In genomic region chrX:20425140-20425838, GRCm38 (mm10) we compare ENCODE assay signal across 8 mouse cellular contexts. TPM values are rescaled to one million over a fixed set of nuclear protein-coding genes. Genes with fewer than 3 reads are reported as not detected.
DNase-seq lines count a peak whose midpoint lies in the region; ATAC-seq lines count a peak whose summit lies in the region.

Gene Jade3, plus strand, starts transcription at chrX:20425688.

- H3K36me3 ChIP-seq in forebrain, embryonic 16.5 days (ENCODE audit: control insufficient read depth, insufficient read depth): peaks cover 3% of the 10 kb centered on the region; the same call in 1 of the 2 replicates
- no peaks in the 10 kb centered on the region for H3K36me3 ChIP-seq in lung, embryonic 16.5 days (ENCODE audit: control insufficient read depth, insufficient read depth, low read length)

- DNase-seq in MEL-GATA-1-ER (ENCODE audit: extremely low read depth, low read depth): peak; percentile 85
- peak; percentile 63 to 75 for DNase-seq in cerebellum, adult 18-20 months
- DNase-seq in heart, postnatal 4 days: peak; percentile 81
- DNase-seq in layer of hippocampus, adult 9-11 months: peak; percentile 81
- peak; percentile 43 for DNase-seq in ovary, postnatal 10 days (ENCODE audit: low spot score)
- peak; percentile 87 for DNase-seq in thymus, postnatal 0 days (ENCODE audit: low spot score)

- peaks cover 7% of the 10 kb centered on the region for H3K4me1 ChIP-seq in forebrain, embryonic 16.5 days (replicated peaks; ENCODE audit: control insufficient read depth, insufficient read depth, low read length)
- H3K4me1 ChIP-seq in lung, embryonic 16.5 days (replicated peaks; ENCODE audit: control insufficient read depth, insufficient read depth, low read length): no peaks in the 10 kb centered on the region

- ATAC-seq in forebrain, embryonic 16.5 days: peak; percentile 95
- ATAC-seq in lung, embryonic 16.5 days (ENCODE audit: low read depth): peak; percentile 97

- 13% methylated on average over 36 of the region's 67 CpGs for WGBS in forebrain, embryonic 16.5 days
- WGBS in lung, embryonic 16.5 days: 20% methylated on average over 27 of the region's 67 CpGs

- H3K4me3 ChIP-seq in forebrain, embryonic 16.5 days (replicated peaks; ENCODE audit: low read length): peak within 1 kb of the TSS; percentile 69
- H3K4me3 ChIP-seq in lung, embryonic 16.5 days (ENCODE audit: low read length): peak within 1 kb of the TSS; percentile 65

- peak within 1 kb of the TSS; percentile 70 for H3K9ac ChIP-seq in forebrain, embryonic 16.5 days (replicated peaks; ENCODE audit: low read depth, low read length)
- peak within 1 kb of the TSS; percentile 74 for H3K9ac ChIP-seq in lung, embryonic 16.5 days (ENCODE audit: low read length)

- H3K27ac ChIP-seq in forebrain, embryonic 16.5 days (ENCODE audit: low read length): peak within 1 kb of the TSS; percentile 91
- H3K27ac ChIP-seq in lung, embryonic 16.5 days (ENCODE audit: low read length): peak within 1 kb of the TSS; percentile 72

- peak within 1 kb of the TSS; percentile 60 for H3K4me2 ChIP-seq in forebrain, embryonic 16.5 days (ENCODE audit: low read length)
- peak within 1 kb of the TSS; percentile 58 for H3K4me2 ChIP-seq in lung, embryonic 16.5 days (ENCODE audit: low read depth, low read length)

- H3K9me3 ChIP-seq in forebrain, embryonic 16.5 days (ENCODE audit: control insufficient read depth, low read length): no peaks in the 10 kb centered on the region
- no peaks in the 10 kb centered on the region for H3K9me3 ChIP-seq in lung, embryonic 16.5 days (ENCODE audit: control insufficient read depth, low read length)

- no peaks in the 10 kb centered on the region for H3K27me3 ChIP-seq in forebrain, embryonic 16.5 days (replicated peaks; ENCODE audit: control insufficient read depth, insufficient read depth, low read length)
- H3K27me3 ChIP-seq in lung, embryonic 16.5 days (ENCODE audit: control insufficient read depth, insufficient read depth, low read depth, low read length): no peaks in the 10 kb centered on the region

RNA-seq across cellular contexts. Expression of gene Jade3, which starts in this region (rescaled TPM):
- polyA plus RNA-seq in forebrain, embryonic 16.5 days (2015; fragmentation: Nextera tagmentation; extraction: Ambion mirVana): 7.3 and 8.3 TPM in 2 replicates
- 1 to 10 TPM; 5.4 to 6.7 TPM for total RNA-seq in heart, postnatal 4 days (2021)
- polyA plus RNA-seq in lung, embryonic 16.5 days (2015; fragmentation: Nextera tagmentation; extraction: Ambion mirVana): 12.1 and 12.9 TPM in 2 replicates
- polyA plus RNA-seq in thymus, postnatal 0 days (2015; fragmentation: Nextera tagmentation; extraction: Ambion mirVana): 5.5 and 6.3 TPM in 2 replicates

Comparison
In these comparisons a context has a peak if more than half of its experiments do, and no peak if none do; other contexts are left out.
1. Peak in every context shown above with its lines: DNase-seq, ATAC-seq, H3K4me3 ChIP-seq and H3K27ac ChIP-seq.